Mouse (Mus musculus) B cell, adult 2 months (primary cell): ENCODE data around the gene Polr2a.
"Not testable (repeated sequence)": the region's sequence is repeated elsewhere in the genome, so short reads cannot be mapped to it uniquely, and the experiment has no call there.

Source experiments
- DNase-seq, 2 experiments: peaks; one replicate each; pipeline ENCODE4 v3.0.0; 2022

The Polr2a gene

GRCm38 (mm10) chr11:69703814-69704612 lies 54.4 kb downstream of the Polr2a start:
- DNase-seq = no peak

- not testable (repeated sequence) for DNase-seq
These were observed 55.1 kb downstream of the Polr2a start for GRCm38 (mm10) chr11:69703381-69703780.

- not testable (repeated sequence) for DNase-seq
These were observed 55.6 kb downstream of the Polr2a start for GRCm38 (mm10) chr11:69702886-69703285.

- no peak for DNase-seq
These were observed 58.8 kb downstream of the Polr2a start for GRCm38 (mm10) chr11:69699595-69699994.

GRCm38 (mm10) chr11:69698574-69698973 lies 59.9 kb downstream of the Polr2a start:
- DNase-seq = peak in 1 of 2 experiments; percentile 15

GRCm38 (mm10) chr11:69697396-69697795 lies 61.0 kb downstream of the Polr2a start:
- no peak for DNase-seq

- DNase-seq = peak in 1 of 2 experiments; percentile 9
These were observed 62.9 kb downstream of the Polr2a start, which contains the start of the genes Tnfsf12 and Tnfsfm13 for GRCm38 (mm10) chr11:69695361-69696181. TSS of gene Tnfsf12 (minus strand) at chr11:69695849. TSS of gene Tnfsfm13 (minus strand) at chr11:69696098.

- DNase-seq = no peak
These were observed 63.4 kb downstream of the Polr2a start for GRCm38 (mm10) chr11:69695046-69695360.

GRCm38 (mm10) chr11:69693421-69693965 lies 64.9 kb downstream of the Polr2a start:
- no peak for DNase-seq

- DNase-seq = no peak
These were observed 65.6 kb downstream of the Polr2a start for GRCm38 (mm10) chr11:69692863-69693262.

- DNase-seq = no peak
These were observed 66.1 kb downstream of the Polr2a start for GRCm38 (mm10) chr11:69692196-69692811.

- no peak for DNase-seq
These were observed 68.5 kb downstream of the Polr2a start for GRCm38 (mm10) chr11:69689891-69690290.

GRCm38 (mm10) chr11:69687061-69687460 lies 71.4 kb downstream of the Polr2a start:
- no peak for DNase-seq

- no peak for DNase-seq
These were observed 72.1 kb downstream of the Polr2a start for GRCm38 (mm10) chr11:69686377-69686776.

GRCm38 (mm10) chr11:69685526-69686148 lies 72.8 kb downstream of the Polr2a start, which contains the start of gene Tnfsf13:
TSS of gene Tnfsf13 (minus strand) at chr11:69685784.
- no peak for DNase-seq

- no peak for DNase-seq
These were observed 73.5 kb downstream of the Polr2a start for GRCm38 (mm10) chr11:69684936-69685335.

- no peak for DNase-seq
These were observed 74.2 kb downstream of the Polr2a start for GRCm38 (mm10) chr11:69684128-69684745.
